Mouse (Mus musculus): ENCODE data around the gene Ddx20.

The Ddx20 gene

GRCm38 (mm10) chr3:105687324-105688060 lies at the start of gene Ddx20:
Gene Ddx20, minus strand, starts transcription at chr3:105687574.
- DNase-seq = peak; percentile 95 to 98

GRCm38 (mm10) chr3:105737070-105737469 lies 49.7 kb upstream of the Ddx20 start:
- no peak for DNase-seq

GRCm38 (mm10) chr3:105736148-105736547 lies 48.8 kb upstream of the Ddx20 start:
- no peak for DNase-seq

- DNase-seq = no peak
Observed at GRCm38 (mm10) chr3:105735285-105735684, 47.9 kb upstream of the Ddx20 start.

GRCm38 (mm10) chr3:105733538-105733937 lies 46.2 kb upstream of the Ddx20 start:
- no peak for DNase-seq

- no peak for DNase-seq
Observed at GRCm38 (mm10) chr3:105732360-105732759, 45.0 kb upstream of the Ddx20 start.

GRCm38 (mm10) chr3:105726037-105726436 lies 38.7 kb upstream of the Ddx20 start:
- DNase-seq = peak; percentile 18 to 59

GRCm38 (mm10) chr3:105722510-105722909 lies 35.1 kb upstream of the Ddx20 start:
- DNase-seq = no peak

- no peak for DNase-seq
Observed at GRCm38 (mm10) chr3:105721681-105722201, 34.4 kb upstream of the Ddx20 start.

GRCm38 (mm10) chr3:105720514-105720913 lies 33.1 kb upstream of the Ddx20 start:
- DNase-seq = no peak

- no peak for DNase-seq
Observed at GRCm38 (mm10) chr3:105719979-105720378, 32.6 kb upstream of the Ddx20 start.

- no peak for DNase-seq
Observed at GRCm38 (mm10) chr3:105718746-105719145, 31.4 kb upstream of the Ddx20 start.

GRCm38 (mm10) chr3:105717856-105718555 lies 30.6 kb upstream of the Ddx20 start:
- DNase-seq = no peak

GRCm38 (mm10) chr3:105716353-105717000 lies 29.1 kb upstream of the Ddx20 start:
- DNase-seq = no peak

GRCm38 (mm10) chr3:105714820-105715167 lies 27.4 kb upstream of the Ddx20 start:
- DNase-seq = no peak

GRCm38 (mm10) chr3:105714091-105714819 lies 26.9 kb upstream of the Ddx20 start:
- DNase-seq = no peak

GRCm38 (mm10) chr3:105712827-105713226 lies 25.5 kb upstream of the Ddx20 start:
- no peak for DNase-seq

- DNase-seq = no peak
Observed at GRCm38 (mm10) chr3:105711741-105712140, 24.4 kb upstream of the Ddx20 start.

- no peak for DNase-seq
Observed at GRCm38 (mm10) chr3:105710246-105710645, 22.9 kb upstream of the Ddx20 start.

- no peak for DNase-seq
Observed at GRCm38 (mm10) chr3:105707590-105707989, 20.2 kb upstream of the Ddx20 start.

GRCm38 (mm10) chr3:105706366-105707020 lies 19.1 kb upstream of the Ddx20 start:
- no peak for DNase-seq

- no peak for DNase-seq
Observed at GRCm38 (mm10) chr3:105705561-105705960, 18.2 kb upstream of the Ddx20 start.
